Mouse (Mus musculus) forebrain, embryonic 16.5 days (tissue): ENCODE data around the gene Sh3pxd2a. TPM values are rescaled to one million over a fixed set of nuclear protein-coding genes. Genes with fewer than 3 reads are reported as not detected.

Source experiments
- ATAC-seq: fragments of 200-750 bp; cut with Nextera tagmentation; 2 replicates; pipeline ENCODE4 v1.8.0; 2017; ENCODE audit warnings: mild to moderate bottlenecking, moderate library complexity
- H3K27ac ChIP-seq: fragments of 300-500 bp; sonication (generic); 2 replicates; pipeline ENCODE4 v1.5.1; 2014; ENCODE audit warnings: low read length, control low read depth
- H3K27me3 ChIP-seq: fragments of 300-500 bp; sonication (generic); replicated peaks from 2 replicates; pipeline ENCODE4 v1.6.1; 2014; ENCODE audit warnings: low read length; ENCODE audit not compliant: control insufficient read depth, insufficient read depth
- H3K36me3 ChIP-seq: fragments of 300-500 bp; sonication (generic); 2 replicates; pipeline ENCODE4 v1.6.1; 2014; ENCODE audit not compliant: control insufficient read depth, insufficient read depth
- H3K4me1 ChIP-seq: fragments of 300-500 bp; sonication (generic); replicated peaks from 2 replicates; pipeline ENCODE4 v1.6.1; 2014; ENCODE audit warnings: low read length; ENCODE audit not compliant: control insufficient read depth, insufficient read depth
- H3K4me2 ChIP-seq: fragments of 300-500 bp; sonication (generic); 2 replicates; pipeline ENCODE4 v1.6.1; 2014; ENCODE audit warnings: mild to moderate bottlenecking, low read length, control low read depth
- H3K4me3 ChIP-seq: fragments of 300-500 bp; sonication (generic); replicated peaks from 2 replicates; pipeline ENCODE4 v1.5.1; 2014; ENCODE audit warnings: mild to moderate bottlenecking, low read length, control low read depth
- H3K9ac ChIP-seq: fragments of 300-500 bp; sonication (generic); replicated peaks from 2 replicates; pipeline ENCODE4 v1.6.1; 2014; ENCODE audit warnings: low read depth, low read length, control low read depth
- H3K9me3 ChIP-seq: fragments of 300-500 bp; sonication (generic); 2 replicates; pipeline ENCODE4 v1.6.1; 2016; ENCODE audit warnings: low read length; ENCODE audit not compliant: control insufficient read depth
- WGBS: fragments of 180-500 bp; shearing (Covaris S2); extraction: QIAGEN DNeasy Blood & Tissue Kit; methylation state at CpG from one replicate; pipeline ENCODE4 v1.1.7; 2014; 5-methylcytosine and 5-hydroxymethylcytosine counted together
- polyA plus RNA-seq: library from polyadenylated mRNA; unstranded; fragments of >200 nt; fragmentation: Nextera tagmentation; extraction: Ambion mirVana; gene quantifications from 2 replicates; pipeline ENCODE4 v1.2.1, GENCODE M21; 2015

The Sh3pxd2a gene
- polyA plus RNA-seq, 1 experiment from 2014 or later: 2.1 TPM

GRCm38 (mm10) chr19:47337743-47338142, 126.5 kb downstream of the Sh3pxd2a start:
- Histone ChIP-seq H3K4me2 (peak overlapping the region; percentile 62), H3K9ac (peak overlapping the region; percentile 17; the same call in 1 of the 2 replicates), H3K4me1 (peaks cover 36% of the 10 kb centered on the region), H3K27me3 (peaks cover 7% of the 10 kb centered on the region; the same call in 1 of the 2 replicates), H3K27ac (no peak overlapping the region), H3K4me3 (peak overlapping the region; percentile 24), H3K9me3 (no peaks in the 10 kb centered on the region), H3K36me3 (no peaks in the 10 kb centered on the region)
- WGBS: 11% methylated on average over 12 of the region's 12 CpGs
- peak; percentile 78 for ATAC-seq

DNA sequence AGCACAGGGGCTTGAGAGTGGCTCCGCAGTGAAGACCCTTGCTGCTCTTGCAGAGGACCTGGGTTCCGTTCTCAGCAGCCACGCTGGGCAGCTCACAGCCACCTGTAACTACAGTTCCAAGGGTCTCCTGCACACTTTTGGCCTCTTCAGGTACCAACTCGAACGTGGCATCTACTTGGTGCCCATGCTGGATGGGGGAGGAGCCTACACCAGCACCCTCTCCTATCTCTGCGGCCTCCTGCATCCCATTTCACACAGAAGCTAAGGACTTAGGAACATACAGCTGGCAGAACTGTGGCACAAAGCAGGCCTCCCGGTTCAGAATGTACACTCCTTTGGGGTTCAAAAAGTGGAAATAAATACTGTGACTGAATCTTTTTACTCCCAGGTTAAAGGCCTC, 127.0 kb downstream of the Sh3pxd2a start:
- no peak overlapping the region for H3K9ac ChIP-seq
- H3K9me3 ChIP-seq: no peaks in the 10 kb centered on the region
- H3K36me3 ChIP-seq: no peaks in the 10 kb centered on the region
- peak; percentile 21; the same call in 1 of the 2 replicates for ATAC-seq
- H3K27ac ChIP-seq: no peak overlapping the region
- H3K4me3 ChIP-seq: no peak overlapping the region
- H3K4me2 ChIP-seq: no peak overlapping the region
- H3K4me1 ChIP-seq: peaks cover 33% of the 10 kb centered on the region
- H3K27me3 ChIP-seq: peaks cover 2% of the 10 kb centered on the region; the same call in 1 of the 2 replicates
- 62% methylated on average over 7 of the region's 7 CpGs for WGBS

DNA sequence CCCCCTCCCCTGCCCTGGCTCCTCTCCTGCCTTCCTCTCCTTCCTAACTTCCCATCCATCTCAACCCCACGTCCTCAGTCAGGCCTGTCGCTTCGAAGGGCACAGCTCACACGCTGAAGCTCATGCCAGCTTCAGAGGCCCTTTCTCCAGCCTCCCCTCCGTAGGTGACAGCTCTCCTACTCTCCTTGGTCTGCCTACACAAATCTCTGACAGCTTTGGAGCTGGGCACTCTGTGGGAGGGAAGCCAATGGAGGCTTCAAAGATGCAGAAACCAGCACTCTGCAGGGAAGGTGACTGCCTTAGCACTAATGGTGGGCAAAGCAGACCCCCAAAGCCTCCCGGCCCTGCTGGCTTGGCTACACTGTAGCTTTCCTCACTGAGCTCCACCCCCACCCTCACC, 128.9 kb downstream of the Sh3pxd2a start:
- 57% methylated on average over 6 of the region's 6 CpGs for WGBS

DNA sequence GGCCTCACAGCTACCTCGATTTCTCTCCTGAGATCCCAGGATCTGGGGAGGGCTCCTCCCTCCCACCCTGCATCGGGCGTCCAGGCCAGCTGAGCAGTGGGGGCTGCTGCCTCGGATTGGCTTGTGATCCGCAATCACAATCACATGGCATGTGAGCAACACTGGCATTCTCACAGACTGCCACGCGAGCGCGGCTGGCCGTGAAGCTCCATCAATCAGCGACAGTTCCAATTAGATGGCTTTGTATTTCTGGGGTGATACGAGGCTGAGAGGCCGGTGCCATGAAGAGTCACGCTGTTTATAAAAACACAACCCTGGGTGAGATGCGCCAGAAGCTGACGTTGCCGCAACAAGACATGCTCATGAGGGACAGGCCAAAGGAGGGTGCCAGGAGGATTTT, 129.5 kb downstream of the Sh3pxd2a start:
- 17% methylated on average over 17 of the region's 17 CpGs for WGBS
- Histone ChIP-seq H3K9me3 (no peaks in the 10 kb centered on the region), H3K4me1 (peaks cover 43% of the 10 kb centered on the region), H3K27me3 (no peaks in the 10 kb centered on the region), H3K4me2 (no peak overlapping the region), H3K4me3 (no peak overlapping the region), H3K36me3 (no peaks in the 10 kb centered on the region), H3K27ac (no peak overlapping the region), H3K9ac (no peak overlapping the region; the same call in 1 of the 2 replicates)
- ATAC-seq: no peak

More for the DNA sequence above, 128.9 kb downstream of the Sh3pxd2a start:
- no peak for ATAC-seq
- Histone ChIP-seq H3K9ac (no peak overlapping the region; the same call in 1 of the 2 replicates), H3K27me3 (no peaks in the 10 kb centered on the region), H3K9me3 (no peaks in the 10 kb centered on the region), H3K4me3 (no peak overlapping the region), H3K36me3 (no peaks in the 10 kb centered on the region), H3K27ac (no peak overlapping the region), H3K4me2 (no peak overlapping the region), H3K4me1 (peaks cover 43% of the 10 kb centered on the region)

DNA sequence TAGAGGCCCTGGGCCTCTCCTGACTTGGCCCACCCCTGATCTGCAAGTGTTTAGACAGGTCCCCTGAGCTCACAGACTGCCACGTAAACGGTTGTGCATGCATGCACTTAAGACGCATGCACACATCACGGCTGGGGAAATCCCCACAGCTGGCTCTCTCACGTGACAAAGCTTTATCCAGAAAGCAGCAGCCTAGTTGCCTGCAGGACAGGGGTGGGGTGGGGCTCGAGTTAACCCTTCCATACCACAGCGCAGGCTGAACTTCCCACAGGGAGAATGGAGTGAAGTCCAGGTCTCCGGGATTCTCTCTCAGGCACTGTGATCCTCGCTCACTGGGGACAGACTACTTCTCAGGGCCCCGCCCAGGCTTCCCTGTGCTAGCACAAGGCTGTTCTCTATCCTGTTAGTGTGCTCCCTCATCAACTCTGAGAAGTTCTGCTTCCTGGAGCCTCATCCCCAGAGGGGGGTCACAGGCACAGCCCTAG, 133.4 kb downstream of the Sh3pxd2a start:
- 28% methylated on average over 10 of the region's 10 CpGs for WGBS
- peak; percentile 54 for ATAC-seq
- H3K9ac ChIP-seq: no peak overlapping the region
- H3K9me3 ChIP-seq: no peaks in the 10 kb centered on the region
- no peak overlapping the region for H3K27ac ChIP-seq
- H3K36me3 ChIP-seq: no peaks in the 10 kb centered on the region
- H3K27me3 ChIP-seq: no peaks in the 10 kb centered on the region
- no peak overlapping the region for H3K4me3 ChIP-seq
- no peak overlapping the region for H3K4me2 ChIP-seq
- peaks cover 23% of the 10 kb centered on the region for H3K4me1 ChIP-seq

GRCm38 (mm10) chr19:47329102-47329501, 135.1 kb downstream of the Sh3pxd2a start:
- WGBS: 100% methylated on average over 1 of the region's 1 CpGs
- H3K9me3 ChIP-seq: no peaks in the 10 kb centered on the region

GRCm38 (mm10) chr19:47327896-47328882, 136.0 kb downstream of the Sh3pxd2a start:
- 0 out of 2 replicates have a peak, but pooled peaks have one; percentile 11 for ATAC-seq
- Histone ChIP-seq H3K27me3 (no peaks in the 10 kb centered on the region), H3K9ac (no peak overlapping the region), H3K4me3 (no peak overlapping the region), H3K27ac (no peak overlapping the region), H3K4me1 (peaks cover 13% of the 10 kb centered on the region), H3K36me3 (no peaks in the 10 kb centered on the region), H3K4me2 (no peak overlapping the region), H3K9me3 (no peaks in the 10 kb centered on the region)
- WGBS: 29% methylated on average over 11 of the region's 11 CpGs

More at GRCm38 (mm10) chr19:47329102-47329501, 135.1 kb downstream of the Sh3pxd2a start:
- peaks cover 13% of the 10 kb centered on the region for H3K4me1 ChIP-seq
- H3K36me3 ChIP-seq: no peaks in the 10 kb centered on the region
- no peaks in the 10 kb centered on the region for H3K27me3 ChIP-seq
- no peak overlapping the region for H3K9ac ChIP-seq
- no peak overlapping the region for H3K27ac ChIP-seq
- ATAC-seq: no peak
- no peak overlapping the region for H3K4me3 ChIP-seq
- H3K4me2 ChIP-seq: no peak overlapping the region

GRCm38 (mm10) chr19:47325881-47326280, 138.3 kb downstream of the Sh3pxd2a start:
- H3K36me3 ChIP-seq: no peaks in the 10 kb centered on the region
- H3K9me3 ChIP-seq: no peaks in the 10 kb centered on the region
- ATAC-seq: no peak
- no peak overlapping the region for H3K27ac ChIP-seq
- H3K4me1 ChIP-seq: peaks cover 12% of the 10 kb centered on the region
- 23% methylated on average over 5 of the region's 5 CpGs for WGBS
- no peak overlapping the region for H3K4me2 ChIP-seq
- H3K4me3 ChIP-seq: no peak overlapping the region
- H3K27me3 ChIP-seq: no peaks in the 10 kb centered on the region
- H3K9ac ChIP-seq: no peak overlapping the region

GRCm38 (mm10) chr19:47323096-47323849, 140.9 kb downstream of the Sh3pxd2a start:
- Histone ChIP-seq H3K4me3 (no peak overlapping the region), H3K36me3 (no peaks in the 10 kb centered on the region), H3K9ac (no peak overlapping the region), H3K9me3 (no peaks in the 10 kb centered on the region), H3K27ac (no peak overlapping the region), H3K27me3 (no peaks in the 10 kb centered on the region), H3K4me1 (peaks cover 15% of the 10 kb centered on the region), H3K4me2 (no peak overlapping the region)
- ATAC-seq: no peak
- 63% methylated on average over 11 of the region's 11 CpGs for WGBS
